Mouse (Mus musculus): ENCODE results near the gene Vmn1r75.

Gene Vmn1r75

DNA sequence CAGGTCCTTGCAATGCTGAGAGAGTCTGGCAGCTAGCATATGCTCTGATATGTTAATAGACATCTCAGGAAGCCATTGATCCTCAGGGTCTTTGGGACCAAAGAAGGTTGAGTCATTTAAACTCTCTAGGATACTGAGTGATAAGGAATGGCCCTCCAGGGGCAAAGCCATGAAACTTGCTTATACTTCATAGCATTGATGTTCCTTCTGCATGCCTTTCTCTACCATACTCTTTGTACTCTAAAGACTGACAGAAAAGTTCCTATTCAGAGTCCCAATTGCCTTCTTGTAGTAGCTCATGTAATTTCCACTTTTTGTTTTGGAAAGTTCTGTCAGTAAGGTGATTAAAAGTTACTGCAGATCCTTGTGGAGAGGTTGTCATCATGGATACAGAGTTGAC is at the start of gene Vmn1r75:
Vmn1r75 (plus strand) TSS at position 301 of the 400 bp plus-strand sequence.
- no peak for DNase-seq (ENCODE audit: low spot score)

- DNase-seq (ENCODE audit: low spot score) = no peak
These were observed 40.8 kb upstream of the Vmn1r75 start, which contains the start of gene Vmn1r74 for GRCm38 (mm10) chr7:11833680-11834079. TSS of gene Vmn1r74 (plus strand) at chr7:11833980.
